Mouse (Mus musculus) stomach, postnatal 0 days (tissue): Measurements from ENCODE around the gene Ropn1l. TPM values are rescaled to one million over a fixed set of nuclear protein-coding genes. Genes with fewer than 3 reads are reported as not detected.

Experiments
- ATAC-seq: fragments of 200-750 bp; cut with Nextera tagmentation; 2 replicates; pipeline ENCODE4 v1.8.0; 2017; ENCODE audit not compliant: low FRiP score, low TSS enrichment
- DNase-seq: peaks from one replicate; pipeline ENCODE4 v3.0.0-alpha.2; 2016; ENCODE audit warnings: low spot score
- H3K27ac ChIP-seq: fragments of 300-500 bp; sonication (generic); replicated peaks from 2 replicates; pipeline ENCODE4 v1.5.1; 2014; ENCODE audit warnings: mild to moderate bottlenecking, control low read depth
- H3K27me3 ChIP-seq: fragments of 300-500 bp; sonication (generic); 2 replicates; pipeline ENCODE4 v1.6.1; 2014; ENCODE audit warnings: low read length; ENCODE audit not compliant: control insufficient read depth, insufficient read depth
- H3K36me3 ChIP-seq: fragments of 300-500 bp; sonication (generic); 2 replicates; pipeline ENCODE4 v1.6.1; 2014; ENCODE audit warnings: low read length, mixed read lengths; ENCODE audit not compliant: control insufficient read depth, insufficient read depth
- H3K4me1 ChIP-seq: fragments of 300-500 bp; sonication (generic); replicated peaks from 2 replicates; pipeline ENCODE4 v1.6.1; 2014; ENCODE audit warnings: antibody characterized with exemption; ENCODE audit not compliant: control insufficient read depth, insufficient read depth
- H3K4me2 ChIP-seq: fragments of 300-500 bp; sonication (generic); replicated peaks from 2 replicates; pipeline ENCODE4 v1.6.1; 2014; ENCODE audit warnings: low read depth, mild to moderate bottlenecking, control low read depth, moderate library complexity
- H3K4me3 ChIP-seq: fragments of 300-500 bp; sonication (generic); 2 replicates; pipeline ENCODE4 v1.5.1; 2014; ENCODE audit warnings: low read depth, low read length, control low read depth
- H3K9ac ChIP-seq: fragments of 300-500 bp; sonication (generic); 2 replicates; pipeline ENCODE4 v1.6.1; 2014; ENCODE audit warnings: mild to moderate bottlenecking, low read length, control low read depth, mixed read lengths
- H3K9me3 ChIP-seq: fragments of 300-500 bp; sonication (generic); 2 replicates; pipeline ENCODE4 v1.6.1; 2016; ENCODE audit warnings: low read length; ENCODE audit not compliant: control insufficient read depth
- CTCF ChIP-seq: IDR thresholded peaks from 2 replicates; pipeline ENCODE4 v1.5.1; 2016; ENCODE audit warnings: antibody characterized with exemption, low read depth, mild to moderate bottlenecking, moderate library complexity
- EP300 ChIP-seq: optimal IDR thresholded peaks from 2 replicates; pipeline ENCODE3; 2016; ENCODE audit warnings: antibody characterized with exemption
- WGBS: fragments of 180-500 bp; shearing (Covaris S2); extraction: QIAGEN DNeasy Blood & Tissue Kit; methylation state at CpG from one replicate; pipeline ENCODE4 v1.1.7; 2014; 5-methylcytosine and 5-hydroxymethylcytosine counted together
- polyA plus RNA-seq: library from polyadenylated mRNA; unstranded; fragments of >200 nt; fragmentation: Nextera tagmentation; extraction: Ambion mirVana; gene quantifications from 2 replicates; pipeline ENCODE4 v1.2.1, GENCODE M21; 2015

The Ropn1l gene
- 1.4 and 1.8 TPM in 2 replicates for polyA plus RNA-seq

GRCm38 (mm10) chr15:31453098-31453916, at the start of gene Ropn1l:
Ropn1l (minus strand) TSS chr15:31453737.
- Histone ChIP-seq H3K9ac (peak within 1 kb of the TSS; percentile 67), H3K4me2 (peak within 1 kb of the TSS; percentile 87), H3K36me3 (peaks cover 4% of the 10 kb centered on the region; the same call in 1 of the 2 replicates), H3K9me3 (no peaks in the 10 kb centered on the region), H3K4me1 (no peaks in the 10 kb centered on the region), H3K27me3 (no peaks in the 10 kb centered on the region), H3K4me3 (peak within 1 kb of the TSS; percentile 65), H3K27ac (0 out of 2 replicates have a peak within 1 kb of the TSS, but pooled peaks have one; percentile 71)
- peak; percentile 92 for DNase-seq
- no peak for TF ChIP-seq EP300
- no peak for TF ChIP-seq CTCF
- ATAC-seq: peak; percentile 91
- under 1% methylated on average over 53 of the region's 57 CpGs for WGBS

GRCm38 (mm10) chr15:31502996-31503395, 49.5 kb upstream of the Ropn1l start:
- Histone ChIP-seq H3K27ac (no peak overlapping the region), H3K27me3 (no peaks in the 10 kb centered on the region), H3K4me3 (no peak overlapping the region), H3K9me3 (no peaks in the 10 kb centered on the region), H3K36me3 (peaks cover 3% of the 10 kb centered on the region; the same call in 1 of the 2 replicates), H3K9ac (no peak overlapping the region), H3K4me2 (no peak overlapping the region), H3K4me1 (no peaks in the 10 kb centered on the region)
- no peak for DNase-seq
- no peak for ATAC-seq
- TF ChIP-seq CTCF (no peak), EP300 (no peak)
- WGBS: 84% methylated on average over 4 of the region's 4 CpGs

GRCm38 (mm10) chr15:31502313-31502712, 48.8 kb upstream of the Ropn1l start:
- ATAC-seq (no peak), DNase-seq (no peak)
- H3K4me2 ChIP-seq: no peak overlapping the region
- H3K9me3 ChIP-seq: no peaks in the 10 kb centered on the region
- H3K36me3 ChIP-seq: peaks cover 8% of the 10 kb centered on the region; the same call in 1 of the 2 replicates
- TF ChIP-seq CTCF (no peak), EP300 (no peak)
- WGBS: 88% methylated on average over 1 of the region's 1 CpGs
- H3K27me3 ChIP-seq: no peaks in the 10 kb centered on the region
- H3K9ac ChIP-seq: no peak overlapping the region
- no peaks in the 10 kb centered on the region for H3K4me1 ChIP-seq
- H3K27ac ChIP-seq: no peak overlapping the region
- no peak overlapping the region for H3K4me3 ChIP-seq

DNA sequence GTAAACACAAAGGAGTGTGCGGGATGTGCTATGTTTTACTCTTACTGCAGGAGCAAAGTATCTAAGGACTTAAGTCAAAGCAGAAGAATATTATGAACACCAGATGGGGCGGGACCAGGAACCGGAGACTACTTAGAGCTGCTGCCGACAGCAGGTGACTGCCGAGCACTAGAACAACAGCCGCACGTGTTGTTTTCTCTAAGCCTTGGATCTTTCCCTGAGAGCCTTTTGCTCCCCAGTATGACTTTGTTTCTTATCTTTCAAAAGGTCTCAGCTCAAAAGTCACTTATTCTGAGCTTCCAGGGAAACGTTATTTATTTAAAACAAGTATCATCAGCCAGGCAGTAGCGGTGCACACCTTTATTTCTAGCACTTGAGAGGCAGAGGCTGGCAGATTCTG, 41.3 kb upstream of the Ropn1l start:
- DNase-seq: no peak
- no peak for ATAC-seq
- H3K27me3 ChIP-seq: no peaks in the 10 kb centered on the region
- peaks cover 14% of the 10 kb centered on the region for H3K36me3 ChIP-seq
- H3K9me3 ChIP-seq: no peaks in the 10 kb centered on the region
- H3K27ac ChIP-seq: no peak overlapping the region
- no peak overlapping the region for H3K4me2 ChIP-seq
- TF ChIP-seq EP300 (no peak), CTCF (no peak)
- no peak overlapping the region for H3K9ac ChIP-seq
- 88% methylated on average over 9 of the region's 9 CpGs for WGBS
- H3K4me1 ChIP-seq: no peaks in the 10 kb centered on the region
- H3K4me3 ChIP-seq: no peak overlapping the region

DNA sequence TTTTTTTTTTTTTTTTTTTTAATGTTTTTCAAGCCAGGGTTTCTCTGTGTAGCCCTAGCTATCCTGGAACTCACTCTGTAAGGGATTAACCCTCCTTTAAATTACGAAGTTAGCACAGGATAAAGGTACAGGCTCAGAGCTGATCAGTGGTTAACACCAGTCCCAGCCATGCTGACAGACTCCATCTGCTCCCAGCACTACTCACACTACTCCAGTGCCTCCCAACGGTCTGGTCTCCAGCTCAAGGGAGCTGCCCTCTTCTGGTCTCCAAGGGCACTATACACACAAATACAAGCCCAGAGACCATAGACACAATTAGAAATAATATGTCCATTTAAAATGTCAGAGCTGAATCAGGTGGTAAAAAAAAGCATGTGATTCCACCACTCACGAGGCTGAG, 40.8 kb upstream of the Ropn1l start:
- peaks cover 17% of the 10 kb centered on the region for H3K36me3 ChIP-seq
- ATAC-seq (no peak), DNase-seq (no peak)

GRCm38 (mm10) chr15:31487407-31487806, 33.9 kb upstream of the Ropn1l start:
- Histone ChIP-seq H3K9me3 (no peaks in the 10 kb centered on the region), H3K4me3 (no peak overlapping the region), H3K36me3 (peaks cover 6% of the 10 kb centered on the region; the same call in 1 of the 2 replicates), H3K9ac (no peak overlapping the region), H3K4me2 (no peak overlapping the region), H3K27ac (no peak overlapping the region), H3K27me3 (no peaks in the 10 kb centered on the region), H3K4me1 (no peaks in the 10 kb centered on the region)
- 75% methylated on average over 2 of the region's 2 CpGs for WGBS
- TF ChIP-seq EP300: no peak
- no peak for TF ChIP-seq CTCF
- DNase-seq (no peak), ATAC-seq (no peak)

More for the DNA sequence above, 40.8 kb upstream of the Ropn1l start:
- Histone ChIP-seq H3K27me3 (no peaks in the 10 kb centered on the region), H3K9me3 (no peaks in the 10 kb centered on the region), H3K4me3 (no peak overlapping the region), H3K27ac (no peak overlapping the region), H3K4me1 (no peaks in the 10 kb centered on the region), H3K9ac (no peak overlapping the region), H3K4me2 (no peak overlapping the region)
- TF ChIP-seq EP300 (no peak), CTCF (peak; percentile 15; the same call in 1 of the 2 replicates)
- 68% methylated on average over 3 of the region's 3 CpGs for WGBS
